Mouse (Mus musculus) lung, postnatal 25 days (tissue): ENCODE measurements around the gene Fam189a1.

Experiments used
- DNase-seq: peaks from one replicate; pipeline ENCODE4 v3.0.0; 2022; ENCODE audit warnings: low spot score

Fam189a1 gene

GRCm38 (mm10) chr7:65044280-65044679 is 112.1 kb downstream of the Fam189a1 start:
- DNase-seq: peak; percentile 34

GRCm38 (mm10) chr7:65041106-65041505 is 115.3 kb downstream of the Fam189a1 start:
- no peak for DNase-seq

GRCm38 (mm10) chr7:65031741-65032140 is 124.6 kb downstream of the Fam189a1 start:
- DNase-seq: no peak

GRCm38 (mm10) chr7:65031195-65031594 is 125.2 kb downstream of the Fam189a1 start:
- DNase-seq: no peak

GRCm38 (mm10) chr7:65029985-65030384 is 126.4 kb downstream of the Fam189a1 start:
- no peak for DNase-seq

- no peak for DNase-seq
Measured at GRCm38 (mm10) chr7:65021298-65021697, 135.1 kb downstream of the Fam189a1 start.

GRCm38 (mm10) chr7:65018036-65018679 is 138.2 kb downstream of the Fam189a1 start:
- DNase-seq: no peak

GRCm38 (mm10) chr7:65017348-65017747 is 139.0 kb downstream of the Fam189a1 start:
- DNase-seq: no peak

- no peak for DNase-seq
Measured at GRCm38 (mm10) chr7:65011133-65011532, 145.2 kb downstream of the Fam189a1 start.

GRCm38 (mm10) chr7:65010275-65010674 is 146.1 kb downstream of the Fam189a1 start:
- DNase-seq: no peak

- DNase-seq: no peak
Measured at GRCm38 (mm10) chr7:65005731-65006130, 150.6 kb downstream of the Fam189a1 start.

GRCm38 (mm10) chr7:64999718-65000214 is 156.6 kb downstream of the Fam189a1 start:
- DNase-seq: no peak

GRCm38 (mm10) chr7:64997743-64998142 is 158.6 kb downstream of the Fam189a1 start:
- no peak for DNase-seq

GRCm38 (mm10) chr7:64995946-64996444 is 160.4 kb downstream of the Fam189a1 start:
- no peak for DNase-seq

- no peak for DNase-seq
Measured at GRCm38 (mm10) chr7:64989406-64989805, 167.0 kb downstream of the Fam189a1 start.

- no peak for DNase-seq
Measured at GRCm38 (mm10) chr7:64988015-64988414, 168.4 kb downstream of the Fam189a1 start.

GRCm38 (mm10) chr7:64984468-64985120 is 171.8 kb downstream of the Fam189a1 start:
- DNase-seq: no peak

- DNase-seq: no peak
Measured at GRCm38 (mm10) chr7:64981511-64982235, 174.7 kb downstream of the Fam189a1 start.

GRCm38 (mm10) chr7:64973590-64974262 is 182.6 kb downstream of the Fam189a1 start:
- DNase-seq: no peak

- DNase-seq: no peak
Measured at GRCm38 (mm10) chr7:64962128-64962527, 194.2 kb downstream of the Fam189a1 start.

- DNase-seq: no peak
Measured at GRCm38 (mm10) chr7:64959087-64959486, 197.3 kb downstream of the Fam189a1 start.

GRCm38 (mm10) chr7:64952181-64952580 is 204.2 kb downstream of the Fam189a1 start:
- DNase-seq: no peak
